Mouse (Mus musculus) liver, adult 10 weeks (tissue): Measurements from ENCODE around the gene Cfp. TPM values are rescaled to one million over a fixed set of nuclear protein-coding genes. Genes with fewer than 3 reads are reported as not detected.

Experiments
- polyA plus RNA-seq: library from polyadenylated mRNA; stranded (reverse); fragments of 350-450 nt; fragmentation: Illumina TruSeq; extraction: RNeasy Lipid Tissue Mini Kit (QIAGEN cat#74804); gene quantifications from one replicate; pipeline ENCODE4 v1.2.3, GENCODE M21; 2014; ENCODE audit warnings: low read depth, low replicate concordance

Cfp gene
- polyA plus RNA-seq = 3.4 TPM

DNA sequence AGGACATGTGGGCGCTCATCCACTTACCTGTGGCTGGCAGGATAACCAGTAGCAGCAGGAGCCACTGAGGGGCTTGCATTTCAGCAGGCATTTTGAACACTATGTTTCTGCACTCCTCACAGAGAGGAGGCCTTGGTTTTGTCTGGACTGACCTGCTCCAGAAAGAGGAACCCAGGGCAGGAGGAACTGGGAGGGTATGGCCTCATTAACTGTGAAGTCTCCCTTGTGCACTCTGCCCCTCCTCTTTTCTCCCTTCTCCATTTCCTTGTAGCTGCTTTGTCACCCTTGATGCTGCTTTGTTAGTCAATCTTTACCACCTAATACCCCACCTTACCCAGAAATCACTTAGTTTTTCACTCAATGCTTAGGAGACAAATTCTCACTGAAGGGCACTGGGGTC, at the start of gene Cfp:
TSS of gene Cfp (minus strand) at position 192 of the 400 bp plus-strand sequence.

GRCm38 (mm10) chrX:20961477-20962378, 30.4 kb upstream of the Cfp start, which contains the start of gene Uxt:
Uxt (minus strand) TSS chrX:20962017.

DNA sequence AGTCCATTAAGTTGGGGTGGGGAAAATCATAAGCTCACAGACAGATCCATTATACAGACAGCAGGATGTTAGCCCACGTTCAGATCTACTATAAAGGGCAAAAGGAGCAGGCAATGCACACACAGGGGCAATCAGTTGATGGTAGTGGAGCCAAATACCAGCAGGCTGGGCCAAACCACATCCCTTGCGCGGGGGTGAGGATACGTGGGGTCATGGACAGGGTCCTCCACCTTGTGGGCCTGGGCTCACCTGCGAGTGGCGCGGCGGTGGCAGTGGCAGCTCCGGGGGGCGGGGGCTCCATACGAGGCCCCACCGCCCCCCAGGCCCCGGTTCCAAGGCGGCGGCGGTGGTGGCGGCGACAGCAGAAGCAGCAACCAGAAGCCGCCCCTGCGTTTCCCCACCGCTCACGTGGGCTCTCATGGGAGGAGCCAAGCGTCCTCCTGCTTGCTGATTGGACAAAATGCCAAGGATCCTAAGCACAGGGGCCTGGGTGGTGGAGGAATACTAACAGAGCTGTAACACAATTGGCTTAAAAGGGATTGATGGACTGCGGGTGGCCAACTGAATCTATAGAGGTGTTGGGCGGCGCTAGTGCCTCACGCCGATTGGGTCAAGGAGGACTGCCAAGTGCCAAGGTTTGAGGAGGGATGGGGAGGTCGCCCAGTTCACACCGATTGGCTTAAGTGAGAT, 19.0 kb upstream of the Cfp start, which contains the start of gene Elk1:
TSS of gene Elk1 (minus strand) at position 418 of the 690 bp plus-strand sequence.

GRCm38 (mm10) chrX:20920844-20921364, 10.5 kb downstream of the Cfp start, which contains the start of gene Syn1:
Syn1 (minus strand) TSS chrX:20921004.

Other genes with a start within 250 kb of the Cfp start
- 7.8 TPM for gene Cdk16, start 243.6 kb downstream of the Cfp start, polyA plus RNA-seq
- 0.32 TPM for gene Usp11, start 227.6 kb downstream of the Cfp start, polyA plus RNA-seq
- gene Araf, start 133.7 kb downstream of the Cfp start, polyA plus RNA-seq = 32.1 TPM
- gene Timp1, start 61.4 kb downstream of the Cfp start, polyA plus RNA-seq = not detected
- 0.11 TPM for gene Syn1, start 10.6 kb downstream of the Cfp start, polyA plus RNA-seq
- gene Elk1, start 19.1 kb upstream of the Cfp start, polyA plus RNA-seq = 3.3 TPM
- gene Uxt, start 30.5 kb upstream of the Cfp start, polyA plus RNA-seq = 28.8 TPM
- gene Zfp182, start 130.8 kb upstream of the Cfp start, polyA plus RNA-seq = 12.0 TPM
- gene Spaca5, start 136.9 kb upstream of the Cfp start, polyA plus RNA-seq = not detected
- gene Zfp300, start 158.0 kb upstream of the Cfp start, polyA plus RNA-seq = 0.16 TPM
- gene Ssxa1, start 184.3 kb upstream of the Cfp start, polyA plus RNA-seq = not detected
- not detected for gene Gm21876, start 244.1 kb upstream of the Cfp start, polyA plus RNA-seq